Mouse (Mus musculus): ENCODE measurements around the gene Srrm2.
A peak's percentile ranks its signal among the peaks of the same experiment; 100 is the strongest.

Gene Srrm2

GRCm38 (mm10) chr17:23790269-23791078 is at the start of gene Srrm2:
Gene Srrm2, plus strand, starts transcription at chr17:23790532.
- DNase-seq = peak; percentile 68 to 71

- peak; percentile 48 to 58 for DNase-seq
These were observed 49.7 kb upstream of the Srrm2 start, which contains the start of gene Paqr4 for GRCm38 (mm10) chr17:23740598-23741021. Gene Paqr4, minus strand, starts transcription at chr17:23740867.

GRCm38 (mm10) chr17:23741359-23742209 is 48.7 kb upstream of the Srrm2 start:
- DNase-seq = no peak

GRCm38 (mm10) chr17:23742210-23742793 is 48.0 kb upstream of the Srrm2 start:
- peak; percentile 50 to 54 for DNase-seq

GRCm38 (mm10) chr17:23742941-23743340 is 47.4 kb upstream of the Srrm2 start:
- no peak for DNase-seq

- DNase-seq = no peak
These were observed 46.3 kb upstream of the Srrm2 start for GRCm38 (mm10) chr17:23744076-23744475.

GRCm38 (mm10) chr17:23744651-23745050 is 45.7 kb upstream of the Srrm2 start:
- DNase-seq = no peak

- peak in 1 of 2 experiments; percentile 43 for DNase-seq
These were observed 44.8 kb upstream of the Srrm2 start, which contains the start of gene Kremen2 for GRCm38 (mm10) chr17:23745301-23746251. Gene Kremen2, minus strand, starts transcription at chr17:23745833.

- peak; percentile 40 to 50 for DNase-seq
These were observed 44.0 kb upstream of the Srrm2 start for GRCm38 (mm10) chr17:23746311-23746710.

GRCm38 (mm10) chr17:23746767-23747166 is 43.6 kb upstream of the Srrm2 start:
- no peak for DNase-seq

- DNase-seq = no peak
These were observed 42.9 kb upstream of the Srrm2 start for GRCm38 (mm10) chr17:23747471-23747870.

- DNase-seq = no peak
These were observed 42.3 kb upstream of the Srrm2 start for GRCm38 (mm10) chr17:23748026-23748425.

GRCm38 (mm10) chr17:23748631-23749391 is 41.5 kb upstream of the Srrm2 start:
- DNase-seq = peak; percentile 85 to 92

GRCm38 (mm10) chr17:23749400-23750191 is 40.7 kb upstream of the Srrm2 start:
- no peak for DNase-seq

GRCm38 (mm10) chr17:23755689-23756088 is 34.6 kb upstream of the Srrm2 start:
- DNase-seq = no peak

- no peak for DNase-seq
These were observed 32.8 kb upstream of the Srrm2 start for GRCm38 (mm10) chr17:23757581-23757980.

- DNase-seq = no peak
These were observed 31.5 kb upstream of the Srrm2 start for GRCm38 (mm10) chr17:23758801-23759200.

- DNase-seq = no peak
These were observed 30.1 kb upstream of the Srrm2 start for GRCm38 (mm10) chr17:23760231-23760630.

GRCm38 (mm10) chr17:23761155-23761554 is 29.2 kb upstream of the Srrm2 start:
- DNase-seq = no peak

- DNase-seq = peak; percentile 75 to 80
These were observed 27.4 kb upstream of the Srrm2 start for GRCm38 (mm10) chr17:23762976-23763375.

Data from cerebellum, postnatal 10 days (tissue).